Mouse (Mus musculus) frontal cortex, adult (tissue): ENCODE data around the gene Gm11127.
A peak's percentile ranks its signal among the peaks of the same experiment; 100 is the strongest.
"Not testable (repeated sequence)": the region's sequence is repeated elsewhere in the genome, so short reads cannot be mapped to it uniquely, and the experiment has no call there.

ENCODE experiments used
- ATAC-seq: cut with Nextera tagmentation; 2 replicates; pipeline ENCODE4 v1.9.2; 2017; ENCODE audit warnings: mild to moderate bottlenecking, moderate library complexity, mixed read lengths; ENCODE audit not compliant: low TSS enrichment

Gene Gm11127

DNA sequence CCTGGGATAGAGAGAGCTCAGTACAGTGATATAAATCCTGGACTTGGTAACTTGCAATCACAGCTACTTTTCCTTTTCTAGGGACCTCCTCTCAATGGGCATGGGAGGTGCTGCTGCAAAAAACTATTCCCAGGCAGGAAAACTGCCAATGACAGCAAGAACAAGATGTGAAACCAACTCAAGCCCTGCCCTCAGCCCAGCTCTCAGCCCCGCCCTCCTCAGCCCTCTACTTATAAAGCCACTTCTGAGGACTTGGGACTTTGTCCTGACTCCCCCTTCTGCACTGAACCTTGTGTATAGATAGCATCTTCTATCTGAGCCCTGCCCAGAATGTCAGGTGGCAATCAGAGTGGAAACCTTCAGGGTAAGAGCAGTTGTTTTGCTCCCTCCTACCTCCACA lies at the start of gene Gm11127:
Gene Gm11127, minus strand, starts transcription at position 10 of the 400 bp plus-strand sequence.
- ATAC-seq, result not testable (repeated sequence)

- not testable (repeated sequence) for ATAC-seq
These were observed 43.9 kb upstream of the Gm11127 start for GRCm38 (mm10) chr17:36102091-36102490.

- not testable (repeated sequence) for ATAC-seq
These were observed 41.4 kb upstream of the Gm11127 start for GRCm38 (mm10) chr17:36099603-36100002.

GRCm38 (mm10) chr17:36093936-36094335 lies 35.8 kb upstream of the Gm11127 start:
- no peak for ATAC-seq

DNA sequence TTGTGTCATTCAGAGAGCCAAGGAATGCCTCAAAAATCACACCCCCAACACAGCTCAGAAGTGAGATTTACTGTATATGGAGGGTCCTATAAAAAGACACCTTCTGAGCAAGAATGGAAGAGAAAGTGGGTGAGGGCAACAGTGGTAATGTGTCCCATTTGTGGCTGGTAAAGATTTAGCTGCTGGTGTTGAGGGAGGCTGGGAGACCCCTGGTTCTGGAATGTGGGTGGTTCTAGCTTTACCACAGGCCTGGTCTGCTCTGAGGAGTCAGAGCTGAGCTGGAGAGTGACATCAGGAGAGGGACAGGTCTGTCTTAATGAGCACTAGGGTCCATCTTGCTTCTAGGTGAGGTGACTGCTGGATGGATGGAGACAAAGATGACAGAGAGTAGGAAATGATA lies 34.3 kb upstream of the Gm11127 start:
- ATAC-seq, result peak; percentile 55; the same call in 1 of the 2 replicates

- peak; percentile 92 for ATAC-seq
These were observed 33.8 kb upstream of the Gm11127 start for GRCm38 (mm10) chr17:36091933-36092332.

DNA sequence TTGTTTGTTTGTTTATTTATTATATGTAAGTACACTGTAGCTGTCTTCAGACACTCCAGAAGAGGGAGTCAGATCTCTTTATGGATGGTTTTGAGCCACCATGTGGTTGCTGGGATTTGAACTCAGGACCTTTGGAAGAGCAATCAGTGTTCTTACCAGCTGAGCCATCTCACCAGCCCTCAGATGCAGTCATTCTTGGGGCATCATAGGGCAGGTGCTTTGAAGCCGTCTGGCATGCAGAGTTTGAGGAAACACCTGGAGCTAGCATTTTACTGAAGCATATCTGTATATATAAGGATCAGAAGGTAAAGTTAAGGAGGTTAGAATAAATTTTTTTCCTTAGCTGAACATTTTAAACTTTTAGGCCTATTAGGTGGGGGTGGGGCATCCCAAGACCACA lies 27.8 kb upstream of the Gm11127 start:
- not testable (repeated sequence) for ATAC-seq

- peak; percentile 33; the same call in 1 of the 2 replicates for ATAC-seq
These were observed 25.8 kb upstream of the Gm11127 start for GRCm38 (mm10) chr17:36083870-36084451.

GRCm38 (mm10) chr17:36083266-36083869 lies 25.2 kb upstream of the Gm11127 start:
- peak; percentile 39; the same call in 1 of the 2 replicates for ATAC-seq

GRCm38 (mm10) chr17:36082519-36083232 lies 24.5 kb upstream of the Gm11127 start:
- ATAC-seq, result peak; percentile 63

- ATAC-seq, result not testable (repeated sequence)
These were observed 23.7 kb upstream of the Gm11127 start for GRCm38 (mm10) chr17:36081901-36082300.

- ATAC-seq, result peak; percentile 91
These were observed 2.7 kb upstream of the Gm11127 start for GRCm38 (mm10) chr17:36060829-36061228.

DNA sequence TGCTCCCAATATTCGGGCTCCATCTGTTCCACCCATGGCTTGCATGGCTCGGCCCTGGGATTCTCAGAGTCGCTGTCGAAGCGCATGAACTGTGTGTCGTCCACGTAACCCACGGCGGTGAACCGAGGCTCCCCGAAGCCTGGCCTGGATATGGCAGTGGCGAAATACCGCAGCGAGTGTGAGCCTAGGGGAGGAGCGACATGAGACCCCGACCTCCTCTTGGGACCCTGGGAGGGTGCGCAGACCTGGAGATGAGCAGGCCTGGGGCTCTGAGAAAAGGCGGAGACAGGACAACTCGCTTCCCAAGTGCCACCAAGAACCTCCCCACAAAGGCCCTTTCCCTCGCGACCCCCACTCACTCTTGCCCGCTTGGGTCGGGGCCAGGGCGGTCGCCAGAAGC lies 244 bp downstream of the Gm11127 start:
- ATAC-seq, result not testable (repeated sequence)

- ATAC-seq, result no peak
These were observed 14.9 kb downstream of the Gm11127 start for GRCm38 (mm10) chr17:36043286-36043685.

DNA sequence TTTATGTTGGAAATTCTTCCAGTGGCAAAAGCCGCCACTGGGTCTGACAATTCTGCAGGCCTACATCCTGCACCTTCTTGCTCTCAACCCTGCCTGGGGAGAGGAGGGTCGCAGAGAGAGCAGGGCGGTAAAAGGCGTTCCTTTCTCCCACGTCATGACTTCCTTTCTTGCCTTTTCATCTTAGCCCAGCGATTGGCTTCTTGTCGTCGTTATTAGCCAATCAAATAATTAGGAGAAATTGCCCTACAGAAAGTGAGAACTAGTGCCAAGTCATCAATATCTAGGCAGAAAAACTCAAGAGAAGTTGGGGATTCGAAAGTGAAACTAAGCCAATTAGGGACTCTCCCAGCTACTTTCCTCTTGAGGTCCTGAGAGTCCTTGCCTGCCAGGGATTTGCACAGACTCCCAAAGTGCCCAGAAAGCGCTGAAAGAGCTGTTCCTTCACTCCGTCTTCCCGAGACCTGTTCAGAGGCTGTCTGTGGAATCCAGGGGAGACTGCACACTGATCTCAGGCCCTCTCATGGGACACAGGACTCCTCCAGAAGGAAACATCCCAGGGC lies 15.5 kb downstream of the Gm11127 start, which contains the start of the genes H2-T22 and Gm6034:
Gene H2-T22, minus strand, starts transcription at position 138 of the 560 bp plus-strand sequence.
Gene Gm6034, plus strand, starts transcription at position 352 of the 560 bp plus-strand sequence.
- peak; percentile 92 for ATAC-seq

DNA sequence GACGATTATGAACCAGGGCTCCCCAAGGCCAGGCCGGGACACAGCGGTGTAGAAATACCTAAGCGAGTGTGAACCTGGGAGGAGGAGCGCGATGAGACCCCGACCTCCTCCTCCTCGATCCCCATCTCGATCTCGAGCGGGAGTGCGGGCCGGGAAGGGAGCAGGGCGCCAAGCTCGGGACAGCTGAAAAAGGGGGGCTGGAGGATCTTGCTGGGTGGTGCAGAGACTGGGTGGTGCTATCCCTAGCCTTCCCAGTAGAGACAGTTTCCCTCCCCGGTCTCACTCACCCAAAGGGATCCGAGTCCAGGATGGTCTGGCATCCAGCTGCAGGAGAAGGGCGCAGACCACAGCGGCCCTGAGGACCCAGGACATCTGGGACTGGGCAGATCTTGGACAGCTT lies 16.1 kb downstream of the Gm11127 start:
- ATAC-seq, result peak; percentile 55; the same call in 1 of the 2 replicates

- ATAC-seq, result not testable (repeated sequence)
These were observed 17.6 kb downstream of the Gm11127 start for GRCm38 (mm10) chr17:36040604-36041003.

GRCm38 (mm10) chr17:36036126-36036525 lies 22.0 kb downstream of the Gm11127 start:
- not testable (repeated sequence) for ATAC-seq

DNA sequence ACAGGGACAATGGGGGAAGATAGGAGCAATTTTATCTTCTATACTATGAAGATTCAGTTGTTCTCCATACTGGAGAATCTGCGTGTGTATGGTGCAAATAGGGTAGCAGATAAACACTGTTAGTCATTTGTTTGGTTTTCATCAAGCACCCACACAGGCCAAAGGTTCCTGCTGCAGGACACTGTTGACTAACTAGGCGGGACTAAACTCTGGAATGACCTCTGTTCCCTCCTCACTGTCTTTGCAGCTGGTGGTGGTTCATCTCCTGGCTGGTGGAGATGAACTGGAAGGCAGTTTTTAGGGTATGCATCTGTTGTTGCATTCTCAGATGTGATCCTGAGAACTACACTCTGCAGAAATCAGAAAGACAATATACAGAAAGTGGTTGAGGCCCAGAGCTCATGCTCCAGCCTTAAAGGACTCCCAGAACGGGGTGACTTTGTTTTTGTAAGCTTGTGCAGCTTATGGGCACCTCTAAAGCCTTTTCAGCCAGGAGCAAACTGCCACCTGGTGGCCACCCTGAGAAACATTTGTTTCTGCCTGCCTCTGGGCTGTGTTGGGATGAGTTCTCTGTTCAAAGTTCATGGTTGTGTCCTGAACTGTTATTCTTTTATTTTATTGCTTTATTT lies 23.0 kb downstream of the Gm11127 start:
- peak; percentile 48 for ATAC-seq

- not testable (repeated sequence) for ATAC-seq
These were observed 23.6 kb downstream of the Gm11127 start for GRCm38 (mm10) chr17:36034524-36034923.

GRCm38 (mm10) chr17:36032351-36032875 lies 25.8 kb downstream of the Gm11127 start, which contains the start of gene H2-T23:
TSS of gene H2-T23 (minus strand) at chr17:36032855.
- peak; percentile 80 for ATAC-seq
